Mouse (Mus musculus) olfactory bulb, adult 2 months (tissue): ENCODE results near the gene Hist1h2br.

Experiments
- CTCF ChIP-seq: fragments of 200-500 bp; IDR thresholded peaks from 2 replicates; pipeline ENCODE4 v1.5.1; 2012; ENCODE audit warnings: low read depth, mild to moderate bottlenecking, low read length, moderate library complexity; ENCODE audit not compliant: insufficient read depth
- POLR2A ChIP-seq: fragments of 200-500 bp; IDR thresholded peaks from 2 replicates; pipeline ENCODE4 v1.6.1; 2012; ENCODE audit warnings: mild to moderate bottlenecking, low read depth, low read length, moderate library complexity; ENCODE audit not compliant: insufficient read depth

- no peak for TF ChIP-seq CTCF
- TF ChIP-seq POLR2A = no peak
Observed at GRCm38 (mm10) chr13:21883407-21883806, 49.9 kb downstream of the Hist1h2br start.
